Comparison of ENCODE assay signal across 7 mouse cellular contexts in the genomic region with DNA sequence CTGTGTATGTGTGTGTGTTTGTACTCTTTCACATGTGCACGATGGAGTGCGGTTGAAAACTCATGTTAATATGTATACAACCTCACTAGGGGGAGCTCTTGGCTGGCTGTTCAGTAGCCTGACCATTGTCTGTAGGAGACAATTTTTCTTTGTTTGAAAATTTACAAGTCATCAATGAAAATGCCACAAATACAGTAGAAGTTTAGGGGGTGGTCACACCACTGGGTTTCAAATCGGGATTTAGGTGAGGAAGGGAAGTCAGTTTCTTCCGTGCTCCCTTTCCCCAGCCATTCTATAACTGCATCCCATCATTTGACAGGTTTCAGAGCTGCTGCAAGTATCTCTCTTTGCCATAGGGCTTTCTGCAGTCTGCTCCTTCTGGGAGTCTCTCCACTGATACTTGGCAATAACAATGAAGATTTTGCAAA.
A peak's percentile ranks its signal among the peaks of the same experiment; 100 is the strongest.
DNase-seq lines count a peak whose midpoint lies in the region; ATAC-seq and TF ChIP-seq lines count a peak whose summit lies in the region.

No protein-coding gene starts in this region.

- TF ChIP-seq POLR2A in cerebellum, adult 2 months (IDR thresholded peaks at IDR 0.05; ENCODE audit: borderline replicate concordance, insufficient read depth, low read length): no peak

- peak overlapping the region; percentile 55 for H3K4me2 ChIP-seq in hindbrain, postnatal 0 days (ENCODE audit: low read depth, low read length)
- peak overlapping the region; percentile 36 for H3K4me2 ChIP-seq in midbrain, embryonic 12.5 days (replicated peaks)

- DNase-seq in R1 (ENCODE audit: low read depth, low spot score): peak; percentile 26
- peak; percentile 45 to 52 for DNase-seq in cerebellum, adult 2 months
- DNase-seq in forelimb bud, embryonic 11.5 days (ENCODE audit: low read depth, low spot score): peak; percentile 25
- peak; percentile 93 for DNase-seq in hindbrain, postnatal 0 days (ENCODE audit: low spot score)
- peak; percentile 31 to 54 for DNase-seq in left cerebral cortex, adult 2 months (ENCODE audit: extremely low spot score in 1 of 2, low spot score in 2 of 2)
- DNase-seq in yolk sac, embryonic 10.5 days (ENCODE audit: low spot score): peak; percentile 21

- H3K27ac ChIP-seq in cerebellum, adult 2 months (ENCODE audit: insufficient read depth, low read length): no peak overlapping the region
- H3K27ac ChIP-seq in hindbrain, postnatal 0 days: peak overlapping the region; percentile 57; the same call in 1 of the 2 replicates
- no peak overlapping the region for H3K27ac ChIP-seq in left cerebral cortex, adult 2 months
- peak overlapping the region; percentile 82 for H3K27ac ChIP-seq in midbrain, embryonic 12.5 days (replicated peaks)

- intact Hi-C loops in left cerebral cortex, adult 2 months (cut with DNase I): loop anchor here (2.0 kb wide), 2 partner anchors 1240 to 1896 kb away; no protein-coding TSS in a partner anchor

- H3K4me3 ChIP-seq in cerebellum, adult 2 months (replicated peaks; ENCODE audit: insufficient read depth, low read depth, low read length): no peak overlapping the region
- peak overlapping the region; percentile 17; the same call in 1 of the 2 replicates for H3K4me3 ChIP-seq in hindbrain, postnatal 0 days (ENCODE audit: low read length)
- H3K4me3 ChIP-seq in left cerebral cortex, adult 2 months: no peak overlapping the region
- H3K4me3 ChIP-seq in midbrain, embryonic 12.5 days: no peak overlapping the region

- 5% methylated on average over 4 of the region's 4 CpGs for WGBS in cerebellum, adult 2 months
- 2% methylated on average over 4 of the region's 4 CpGs for WGBS in hindbrain, postnatal 0 days
- WGBS in midbrain, embryonic 12.5 days: 2% methylated on average over 4 of the region's 4 CpGs

- peak; percentile 38; the same call in 1 of the 2 replicates for TF ChIP-seq CTCF in cerebellum, adult 2 months (IDR thresholded peaks at IDR 0.05; ENCODE audit: borderline replicate concordance, insufficient read depth, low read depth, low read length)
- peak; percentile 83 for TF ChIP-seq CTCF in hindbrain, postnatal 0 days (IDR thresholded peaks at IDR 0.05; ENCODE audit: low read depth)
- TF ChIP-seq CTCF in left cerebral cortex, adult 2 months (IDR thresholded peaks at IDR 0.05): peak; percentile 78

- H3K4me1 ChIP-seq in cerebellum, adult 2 months (ENCODE audit: control insufficient read depth, insufficient read depth, low read length): no peaks in the 10 kb centered on the region
- no peaks in the 10 kb centered on the region for H3K4me1 ChIP-seq in hindbrain, postnatal 0 days (ENCODE audit: insufficient read depth, low read length)
- H3K4me1 ChIP-seq in midbrain, embryonic 12.5 days: peaks cover 27% of the 10 kb centered on the region

- no peaks in the 10 kb centered on the region for H3K27me3 ChIP-seq in cerebellum, adult 2 months (ENCODE audit: control insufficient read depth, insufficient read depth, low read length)
- H3K27me3 ChIP-seq in hindbrain, postnatal 0 days (ENCODE audit: insufficient read depth, low read length): no peaks in the 10 kb centered on the region
- H3K27me3 ChIP-seq in midbrain, embryonic 12.5 days: no peaks in the 10 kb centered on the region

- no peaks in the 10 kb centered on the region for H3K36me3 ChIP-seq in hindbrain, postnatal 0 days (ENCODE audit: insufficient read depth, low read length)
- H3K36me3 ChIP-seq in midbrain, embryonic 12.5 days: no peaks in the 10 kb centered on the region

- H3K9me3 ChIP-seq in hindbrain, postnatal 0 days (ENCODE audit: low read length): no peaks in the 10 kb centered on the region
- H3K9me3 ChIP-seq in midbrain, embryonic 12.5 days: no peaks in the 10 kb centered on the region

- ATAC-seq in hindbrain, postnatal 0 days: peak; percentile 86
- peak; percentile 74 for ATAC-seq in midbrain, embryonic 12.5 days (ENCODE audit: low FRiP score, low read depth)

- H3K9ac ChIP-seq in hindbrain, postnatal 0 days (replicated peaks; ENCODE audit: low read length): no peak overlapping the region; the same call in 1 of the 2 replicates
- H3K9ac ChIP-seq in midbrain, embryonic 12.5 days (replicated peaks): peak overlapping the region; percentile 46; the same call in 1 of the 2 replicates

Comparison
In these comparisons a context has a peak if more than half of its experiments do, and no peak if none do; other contexts are left out.
1. DNase-seq: peak in every context shown above with its lines; median percentile 93 in hindbrain, postnatal 0 days; 48 in cerebellum, adult 2 months; 42 in left cerebral cortex, adult 2 months; 26 in R1; 25 in forelimb bud, embryonic 11.5 days; 21 in yolk sac, embryonic 10.5 days.
2. H3K27ac ChIP-seq: peak in hindbrain, postnatal 0 days (single experiment) and midbrain, embryonic 12.5 days (single experiment); none in cerebellum, adult 2 months (single experiment) and left cerebral cortex, adult 2 months (single experiment).
3. Peak in every context shown above with its lines, with median percentiles within 50 percentile points of each other: CTCF ChIP-seq.